In the genomic region with DNA sequence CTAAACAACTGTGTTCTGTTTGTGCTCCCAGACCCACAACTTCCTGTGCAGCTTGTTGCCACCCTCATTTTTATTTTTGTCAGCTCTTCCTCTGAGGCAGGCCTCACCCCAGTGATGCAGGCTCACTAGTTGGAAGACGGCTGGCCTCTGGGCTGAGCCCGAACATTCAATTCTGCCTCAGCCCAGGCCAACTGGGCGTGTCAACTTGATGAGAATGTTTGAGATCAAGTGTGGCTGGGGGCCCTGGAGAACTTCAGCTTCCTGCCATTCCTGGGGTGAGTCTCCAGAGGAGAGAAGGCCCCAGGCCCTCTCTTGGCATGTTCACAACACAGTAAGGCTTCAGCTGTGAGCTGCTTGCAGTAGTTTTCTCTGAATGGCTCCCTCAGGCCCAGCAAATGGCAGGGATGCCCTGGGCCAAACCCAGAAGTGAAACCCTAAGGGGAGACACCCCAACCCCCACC, we compare ENCODE assay signal across 8 mouse cellular contexts. TPM values are rescaled to one million over a fixed set of nuclear protein-coding genes. Genes with fewer than 3 reads are reported as not detected.
A peak's percentile ranks its signal among the peaks of the same experiment; 100 is the strongest.
DNase-seq lines count a peak whose midpoint lies in the region; ATAC-seq and TF ChIP-seq lines count a peak whose summit lies in the region.

No protein-coding gene starts in this region.

- H3K36me3 ChIP-seq in liver, embryonic 14.5 days (replicated peaks; ENCODE audit: control insufficient read depth, insufficient read depth, low read depth) = no peaks in the 10 kb centered on the region
- H3K36me3 ChIP-seq in stomach, postnatal 0 days (ENCODE audit: control insufficient read depth, insufficient read depth, low read length) = no peaks in the 10 kb centered on the region
- H3K36me3 ChIP-seq in forebrain, embryonic 14.5 days (ENCODE audit: control insufficient read depth, insufficient read depth, low read length) = no peaks in the 10 kb centered on the region

- TF ChIP-seq EP300 in liver, embryonic 14.5 days (IDR thresholded peaks at IDR 0.05; ENCODE audit: low read depth) = no peak
- TF ChIP-seq EP300 in stomach, postnatal 0 days (optimal IDR thresholded peaks at IDR 0.05) = no peak

- TF ChIP-seq CTCF in liver, embryonic 14.5 days (IDR thresholded peaks at IDR 0.05; ENCODE audit: low read depth) = no peak
- no peak for TF ChIP-seq CTCF in stomach, postnatal 0 days (IDR thresholded peaks at IDR 0.05; ENCODE audit: low read depth)

- H3K4me3 ChIP-seq in liver, embryonic 14.5 days (ENCODE audit: insufficient read depth in 1 of 2, low read depth in 2 of 2, low read length in 2 of 2) = no peak overlapping the region
- H3K4me3 ChIP-seq in stomach, postnatal 0 days (ENCODE audit: low read depth, low read length) = no peak overlapping the region
- H3K4me3 ChIP-seq in forebrain, embryonic 14.5 days (ENCODE audit: low read depth, low read length) = no peak overlapping the region

- peak overlapping the region; percentile 49 for H3K27ac ChIP-seq in liver, embryonic 14.5 days
- peak overlapping the region; percentile 88 for H3K27ac ChIP-seq in stomach, postnatal 0 days (replicated peaks)
- H3K27ac ChIP-seq in forebrain, embryonic 14.5 days (ENCODE audit: low read depth, low read length) = no peak overlapping the region

- peak; percentile 3; the same call in 1 of the 2 replicates for ATAC-seq in granulocyte monocyte progenitor cell, adult 5-6 weeks (replicated peaks; ENCODE audit: poor library complexity, severe bottlenecking)
- no peak for ATAC-seq in liver, embryonic 14.5 days (ENCODE audit: insufficient read depth)
- 0 out of 2 replicates have a peak, but pooled peaks have one; percentile 6 for ATAC-seq in stomach, postnatal 0 days (ENCODE audit: low FRiP score, low TSS enrichment)
- ATAC-seq in cerebellum, adult (ENCODE audit: insufficient number of reproducible peaks, low FRiP score, low TSS enrichment) = no peak
- ATAC-seq in forebrain, embryonic 14.5 days = no peak

- no peak overlapping the region; the same call in 1 of the 2 replicates for H3K4me2 ChIP-seq in liver, embryonic 14.5 days (ENCODE audit: low read depth)
- H3K4me2 ChIP-seq in stomach, postnatal 0 days (replicated peaks; ENCODE audit: low read depth) = no peak overlapping the region
- H3K4me2 ChIP-seq in forebrain, embryonic 14.5 days (ENCODE audit: low read length) = no peak overlapping the region

- WGBS in liver, embryonic 14.5 days (ENCODE audit: insufficient replicate concordance) = 23% methylated on average over 3 of the region's 3 CpGs
- 14% methylated on average over 3 of the region's 3 CpGs for WGBS in stomach, postnatal 0 days
- WGBS in forebrain, embryonic 14.5 days = 80% methylated on average over 3 of the region's 3 CpGs

- DNase-seq in ovary, postnatal 36 days (ENCODE audit: low spot score) = peak; percentile 26
- no peak for DNase-seq in ovary, adult 18-20 months (ENCODE audit: low spot score)
- DNase-seq in liver, embryonic 14.5 days (ENCODE audit: low read depth in 3 of 3, low spot score in 3 of 3) = no peak
- DNase-seq in stomach, postnatal 0 days (ENCODE audit: low spot score) = peak; percentile 46
- no peak for DNase-seq in neural tube, embryonic 10.5 days (ENCODE audit: extremely low spot score, low spot score)
- no peak for DNase-seq in forebrain, embryonic 14.5 days (ENCODE audit: low spot score)

- H3K9ac ChIP-seq in liver, embryonic 14.5 days (replicated peaks) = no peak overlapping the region
- H3K9ac ChIP-seq in stomach, postnatal 0 days (ENCODE audit: low read length) = peak overlapping the region; percentile 27; the same call in 1 of the 2 replicates
- no peak overlapping the region for H3K9ac ChIP-seq in forebrain, embryonic 14.5 days (ENCODE audit: low read length)

- H3K27me3 ChIP-seq in liver, embryonic 14.5 days (ENCODE audit: control insufficient read depth, insufficient read depth, low read length) = no peaks in the 10 kb centered on the region
- no peaks in the 10 kb centered on the region for H3K27me3 ChIP-seq in stomach, postnatal 0 days (ENCODE audit: control insufficient read depth, insufficient read depth, low read length)
- H3K27me3 ChIP-seq in forebrain, embryonic 14.5 days (replicated peaks; ENCODE audit: control insufficient read depth, insufficient read depth, low read length) = no peaks in the 10 kb centered on the region

- peaks cover 56 to 58% of the 10 kb centered on the region in 2 experiments for H3K4me1 ChIP-seq in liver, embryonic 14.5 days (replicated peaks; ENCODE audit: control insufficient read depth in 2 of 2, insufficient read depth in 2 of 2, low read length in 1 of 2)
- peaks cover 25% of the 10 kb centered on the region for H3K4me1 ChIP-seq in stomach, postnatal 0 days (replicated peaks; ENCODE audit: control insufficient read depth, insufficient read depth)
- H3K4me1 ChIP-seq in forebrain, embryonic 14.5 days (ENCODE audit: control insufficient read depth, insufficient read depth, low read length) = no peaks in the 10 kb centered on the region

- no peaks in the 10 kb centered on the region for H3K9me3 ChIP-seq in liver, embryonic 14.5 days (ENCODE audit: control insufficient read depth, low read length)
- H3K9me3 ChIP-seq in stomach, postnatal 0 days (ENCODE audit: control insufficient read depth, low read length) = no peaks in the 10 kb centered on the region
- H3K9me3 ChIP-seq in forebrain, embryonic 14.5 days (replicated peaks; ENCODE audit: control insufficient read depth, low read length) = no peaks in the 10 kb centered on the region

RNA-seq across cellular contexts. Expression of gene Pdcd4, which starts 1.7 kb away (rescaled TPM):
- total RNA-seq in granulocyte monocyte progenitor cell, adult 5-6 weeks (2014; fragmentation: Nextera tagmentation) = 267 and 284 TPM in 2 replicates
- total RNA-seq in granulocyte monocyte progenitor cell, adult 5-6 weeks (2017) = 437 and 499 TPM in 2 replicates
- 3.0 and 6.6 TPM in 2 replicates for polyA plus RNA-seq in liver, embryonic 14.5 days (2012; rRNA removed)
- polyA plus RNA-seq in liver, embryonic 14.5 days (2014; fragmentation: Nextera tagmentation; extraction: Ambion mirVana) = 16.2 and 16.6 TPM in 2 replicates
- 204 and 217 TPM in 2 replicates for polyA plus RNA-seq in stomach, postnatal 0 days (2015; fragmentation: Nextera tagmentation; extraction: Ambion mirVana)
- 62.1 and 75.4 TPM in 2 replicates for polyA plus RNA-seq in forebrain, embryonic 14.5 days (2014; fragmentation: Nextera tagmentation; extraction: Ambion mirVana)

RNA-seq across cellular contexts. Expression of gene Shoc2, which starts 50.4 kb away (rescaled TPM):
- 28.4 and 30.1 TPM in 2 replicates for total RNA-seq in granulocyte monocyte progenitor cell, adult 5-6 weeks (2014; fragmentation: Nextera tagmentation)
- 42.8 and 55.2 TPM in 2 replicates for total RNA-seq in granulocyte monocyte progenitor cell, adult 5-6 weeks (2017)
- 9.7 and 9.8 TPM in 2 replicates for polyA plus RNA-seq in liver, embryonic 14.5 days (2012; rRNA removed)
- polyA plus RNA-seq in liver, embryonic 14.5 days (2014; fragmentation: Nextera tagmentation; extraction: Ambion mirVana) = 18.9 and 21.1 TPM in 2 replicates
- polyA plus RNA-seq in stomach, postnatal 0 days (2015; fragmentation: Nextera tagmentation; extraction: Ambion mirVana) = 31.7 and 33.9 TPM in 2 replicates
- 49.6 and 61.1 TPM in 2 replicates for polyA plus RNA-seq in forebrain, embryonic 14.5 days (2014; fragmentation: Nextera tagmentation; extraction: Ambion mirVana)

RNA-seq across cellular contexts. Expression of gene Bbip1, which starts 50.7 kb away (rescaled TPM):
- total RNA-seq in granulocyte monocyte progenitor cell, adult 5-6 weeks (2014; fragmentation: Nextera tagmentation) = 63.6 and 91.9 TPM in 2 replicates
- total RNA-seq in granulocyte monocyte progenitor cell, adult 5-6 weeks (2017) = 33.7 and 37.1 TPM in 2 replicates
- 14.3 and 26.6 TPM in 2 replicates for polyA plus RNA-seq in liver, embryonic 14.5 days (2012; rRNA removed)
- 55.2 and 61.2 TPM in 2 replicates for polyA plus RNA-seq in liver, embryonic 14.5 days (2014; fragmentation: Nextera tagmentation; extraction: Ambion mirVana)
- polyA plus RNA-seq in stomach, postnatal 0 days (2015; fragmentation: Nextera tagmentation; extraction: Ambion mirVana) = 48.7 and 52.8 TPM in 2 replicates
- 174 and 180 TPM in 2 replicates for polyA plus RNA-seq in forebrain, embryonic 14.5 days (2014; fragmentation: Nextera tagmentation; extraction: Ambion mirVana)

Comparison
In these comparisons a context has a peak if more than half of its experiments do, and no peak if none do; other contexts are left out.
1. DNase-seq: peak in ovary, postnatal 36 days (single experiment) and stomach, postnatal 0 days (single experiment); none in ovary, adult 18-20 months (single experiment), liver, embryonic 14.5 days (0 of 3), neural tube, embryonic 10.5 days (single experiment) and forebrain, embryonic 14.5 days (single experiment).
2. ATAC-seq: peak in granulocyte monocyte progenitor cell, adult 5-6 weeks (single experiment) and stomach, postnatal 0 days (single experiment); none in liver, embryonic 14.5 days (single experiment), cerebellum, adult (single experiment) and forebrain, embryonic 14.5 days (single experiment).